Mouse (Mus musculus) adrenal gland, postnatal 25 days (tissue): Measurements from ENCODE around the gene Lrig2. TPM values are rescaled to one million over a fixed set of nuclear protein-coding genes. Genes with fewer than 3 reads are reported as not detected.
"Not testable (repeated sequence)": the region's sequence is repeated elsewhere in the genome, so short reads cannot be mapped to it uniquely, and the experiment has no call there.

Experiments used
- DNase-seq: peaks from one replicate; pipeline ENCODE4 v3.0.0; 2021; ENCODE audit warnings: mixed read lengths
- total RNA-seq: library from RNA; stranded (reverse); gene quantifications from 2 replicates; pipeline ENCODE4 v1.2.3, GENCODE M21; 2021

The Lrig2 gene
- total RNA-seq, 1 experiment from 2014 or later, result 19.2 TPM

DNA sequence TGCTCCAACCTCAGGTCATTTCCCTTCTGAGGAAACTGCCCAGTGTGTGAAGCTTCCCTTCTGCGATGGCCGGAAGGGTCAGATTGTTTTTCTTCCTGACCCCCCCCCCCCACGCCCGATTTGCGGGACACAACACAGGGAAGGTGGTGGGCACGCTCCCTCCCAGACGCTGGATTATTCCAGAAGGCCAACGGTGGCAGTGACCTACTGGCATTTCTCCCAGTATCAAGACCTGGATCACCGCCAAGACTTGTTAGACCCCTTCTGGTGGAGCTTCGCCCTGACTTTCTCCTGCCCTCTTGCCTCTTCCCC, 79.9 kb downstream of the Lrig2 start:
- DNase-seq, result peak; percentile 31

DNA sequence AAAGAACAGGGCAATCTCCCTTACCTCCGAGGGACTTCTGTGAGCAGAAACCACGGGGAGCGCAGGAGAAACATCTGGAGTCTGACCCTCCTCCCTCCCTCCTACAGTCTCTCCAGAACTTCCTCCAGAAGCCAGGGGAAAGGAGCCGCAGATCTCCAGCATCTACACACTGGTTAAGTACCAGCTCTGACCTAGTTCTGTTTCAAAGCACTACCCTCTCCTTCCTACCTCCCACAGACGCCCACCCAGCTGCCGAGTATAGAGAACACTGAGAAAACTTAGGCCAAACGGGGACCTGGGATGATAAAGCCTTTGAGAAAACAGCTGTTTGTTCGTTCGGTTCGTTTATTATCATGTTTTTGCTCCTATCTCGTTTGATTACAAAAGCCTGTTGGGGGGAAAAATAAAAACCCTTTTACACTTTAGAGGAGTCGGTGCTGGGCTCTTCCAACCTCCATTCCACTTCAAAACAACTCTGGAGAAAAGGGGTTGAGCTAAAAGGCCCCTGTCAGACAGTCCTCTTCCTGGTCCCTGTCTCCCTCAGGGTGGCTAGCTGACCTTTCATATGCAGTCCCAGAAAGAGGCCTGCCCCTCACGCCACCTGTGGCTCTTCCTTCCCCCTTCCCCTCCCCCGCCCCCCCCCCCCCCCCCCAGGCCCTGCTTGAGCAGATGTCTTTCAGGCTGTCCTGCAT, 80.4 kb downstream of the Lrig2 start:
- DNase-seq, result no peak

DNA sequence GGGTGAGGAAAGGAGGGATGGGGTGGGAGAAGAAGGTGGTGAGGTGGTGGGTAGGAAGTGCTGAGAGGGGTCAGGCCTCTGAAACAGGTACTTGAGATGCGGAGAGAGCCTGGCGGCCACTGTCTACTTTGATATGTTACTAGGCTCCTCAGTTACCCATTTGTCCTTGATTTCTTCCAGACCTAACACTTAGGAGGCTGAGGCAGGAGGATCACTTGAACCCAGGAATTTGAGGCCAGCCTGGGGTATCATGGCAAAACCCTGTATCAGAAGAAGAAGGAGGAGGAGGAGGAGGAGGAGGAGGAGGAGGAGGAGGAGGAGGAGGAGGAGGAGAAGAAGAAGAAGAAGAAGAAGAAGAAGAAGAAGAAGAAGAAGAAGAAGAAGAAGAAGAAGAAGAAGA, 84.4 kb downstream of the Lrig2 start:
- not testable (repeated sequence) for DNase-seq

- no peak for DNase-seq
Measured at GRCm38 (mm10) chr3:104424346-104424745, 87.4 kb downstream of the Lrig2 start.

GRCm38 (mm10) chr3:104420929-104421328, 90.8 kb downstream of the Lrig2 start:
- DNase-seq, result no peak

DNA sequence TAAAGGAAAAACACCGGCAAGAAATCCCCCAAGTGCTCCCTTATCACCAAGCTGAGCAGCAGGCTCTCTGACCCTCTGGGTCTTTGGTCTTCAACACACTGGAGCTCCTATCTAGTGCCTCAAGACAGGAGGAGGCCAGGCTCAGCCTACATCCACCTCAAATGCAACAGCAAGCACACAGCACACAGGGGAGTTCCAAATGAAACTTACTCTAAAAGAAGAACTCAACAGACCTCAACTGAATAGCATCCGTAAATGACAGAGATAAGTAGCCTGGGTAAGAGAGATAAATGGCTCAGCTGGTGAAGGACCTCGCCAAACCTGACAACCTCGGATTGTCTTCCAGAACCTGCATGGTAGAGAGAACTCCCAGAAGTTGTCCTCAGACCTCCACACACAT, 91.7 kb downstream of the Lrig2 start:
- no peak for DNase-seq

DNA sequence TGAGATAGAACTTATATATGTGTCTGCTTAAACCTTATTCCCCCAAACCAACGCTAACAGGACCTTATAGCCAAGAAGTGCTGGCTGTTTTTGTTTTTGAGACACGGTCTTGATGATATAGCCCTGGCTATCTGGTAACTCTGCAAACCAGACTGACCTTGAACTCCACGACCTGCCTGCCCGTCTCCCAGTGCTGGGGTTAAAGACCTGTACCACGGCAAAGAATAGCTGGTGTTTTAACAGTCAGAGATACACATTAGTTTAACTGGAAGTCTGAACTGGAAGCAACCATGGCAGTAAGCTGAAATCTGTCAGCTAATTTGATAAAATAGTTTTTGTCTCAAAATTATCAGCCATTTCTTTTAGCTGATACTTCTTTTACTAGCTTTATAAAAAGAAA, 94.9 kb downstream of the Lrig2 start:
- DNase-seq, result no peak

- no peak for DNase-seq
Measured at GRCm38 (mm10) chr3:104412482-104412881, 99.2 kb downstream of the Lrig2 start.

- DNase-seq, result no peak
Measured at GRCm38 (mm10) chr3:104407506-104407905, 104.2 kb downstream of the Lrig2 start.

GRCm38 (mm10) chr3:104403582-104403981, 108.1 kb downstream of the Lrig2 start:
- no peak for DNase-seq

GRCm38 (mm10) chr3:104401176-104401575, 110.5 kb downstream of the Lrig2 start:
- peak; percentile 31 for DNase-seq

DNA sequence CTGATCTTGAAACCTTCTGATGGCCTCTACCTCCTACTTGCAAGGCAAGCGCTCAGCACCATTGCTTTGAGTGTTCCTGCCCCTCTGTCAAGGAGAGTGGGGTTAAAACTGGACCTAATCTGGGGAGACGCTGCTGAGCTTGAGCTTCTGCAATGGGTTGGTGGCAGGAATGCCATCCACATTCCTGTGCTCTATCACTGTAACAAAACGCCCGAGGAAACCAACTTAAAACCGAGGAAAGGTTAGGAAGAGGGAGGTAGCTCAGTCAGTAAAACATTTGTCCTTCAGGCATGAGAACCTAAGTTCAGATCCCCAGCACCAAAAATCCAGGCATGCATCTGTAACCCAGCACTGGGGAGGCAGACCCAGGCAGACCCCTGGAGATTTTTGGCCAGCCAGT, 111.6 kb downstream of the Lrig2 start:
- DNase-seq, result no peak

GRCm38 (mm10) chr3:104399296-104400045, 112.2 kb downstream of the Lrig2 start:
- no peak for DNase-seq

DNA sequence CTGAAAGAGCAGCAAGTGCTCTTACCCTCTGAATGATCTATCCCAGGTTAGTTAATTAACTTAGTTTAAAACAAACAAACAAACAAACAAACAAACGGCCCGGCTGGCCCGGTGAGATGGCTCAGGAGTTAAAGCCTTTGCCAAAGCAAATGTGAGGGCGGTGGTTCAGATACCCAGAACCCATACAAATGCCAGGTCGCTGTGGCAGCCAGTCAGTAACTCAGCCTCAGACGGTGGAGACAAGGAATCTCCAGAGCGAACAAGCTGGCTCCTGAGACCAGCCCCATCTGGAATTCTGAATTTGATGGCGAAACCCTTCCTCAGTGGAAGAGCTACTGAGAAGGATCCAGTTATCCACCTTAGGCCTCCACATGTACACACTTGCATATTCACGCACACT, 114.4 kb downstream of the Lrig2 start:
- DNase-seq, result no peak

GRCm38 (mm10) chr3:104396736-104397081, 115.0 kb downstream of the Lrig2 start:
- DNase-seq, result no peak

GRCm38 (mm10) chr3:104396067-104396735, 115.5 kb downstream of the Lrig2 start:
- no peak for DNase-seq

DNA sequence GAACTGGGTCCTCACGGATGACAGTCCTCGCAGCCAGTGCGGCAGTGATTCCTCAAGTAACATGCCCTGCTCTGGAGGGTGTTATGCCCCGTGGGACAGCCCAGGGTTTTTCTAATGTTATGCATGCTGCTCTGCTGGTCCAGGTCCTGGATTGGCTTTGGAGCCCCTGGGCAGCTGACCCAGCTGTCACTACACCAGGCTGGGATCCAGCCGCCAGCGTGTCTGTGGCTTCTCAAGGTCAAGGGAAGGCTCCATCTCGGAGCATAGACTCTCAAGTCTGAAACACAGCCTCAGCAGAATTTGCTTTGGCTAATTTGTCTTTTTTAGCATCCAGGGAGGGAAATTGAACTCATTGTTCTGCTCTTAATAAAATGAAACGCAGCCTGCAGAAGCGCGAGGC, 121.6 kb downstream of the Lrig2 start:
- DNase-seq, result peak; percentile 29

GRCm38 (mm10) chr3:104389449-104389848, 122.3 kb downstream of the Lrig2 start:
- no peak for DNase-seq

GRCm38 (mm10) chr3:104385587-104385986, 126.1 kb downstream of the Lrig2 start:
- no peak for DNase-seq

GRCm38 (mm10) chr3:104383681-104384341, 127.9 kb downstream of the Lrig2 start:
- DNase-seq, result no peak

DNA sequence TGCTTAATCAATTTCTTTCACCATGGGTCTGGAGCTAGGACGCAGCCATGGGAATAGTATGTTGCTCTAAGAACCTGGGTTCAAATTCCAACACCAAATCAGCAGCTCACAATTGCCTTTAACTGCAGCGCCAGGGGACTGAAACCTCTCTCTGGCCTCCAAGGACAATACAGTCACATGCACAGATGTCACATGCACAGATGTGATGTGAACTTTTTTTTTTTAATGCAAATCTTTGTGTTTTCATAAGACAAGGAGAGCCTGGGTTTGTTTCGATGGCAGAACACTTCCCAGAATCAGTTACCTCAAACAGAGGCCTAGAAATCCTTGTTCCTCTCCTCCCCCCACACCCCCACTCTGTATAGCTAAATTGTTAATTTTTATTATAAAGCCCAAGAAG, 133.5 kb downstream of the Lrig2 start:
- no peak for DNase-seq

- no peak for DNase-seq
Measured at GRCm38 (mm10) chr3:104373907-104374306, 137.8 kb downstream of the Lrig2 start.

- DNase-seq, result no peak
Measured at GRCm38 (mm10) chr3:104372374-104372773, 139.3 kb downstream of the Lrig2 start.
